Mouse (Mus musculus) thymus, adult 2 months (tissue): ENCODE results near the gene Ero1lb. TPM values are rescaled to one million over a fixed set of nuclear protein-coding genes. Genes with fewer than 3 reads are reported as not detected.
A peak's percentile ranks its signal among the peaks of the same experiment; 100 is the strongest.

Source experiments
- DNase-seq: peaks from one replicate; pipeline ENCODE4 v3.0.0; 2021
- H3K27ac ChIP-seq: fragments of 200-500 bp; 2 replicates; pipeline ENCODE4 v1.5.1; 2012; ENCODE audit warnings: low read length, control low read depth; ENCODE audit not compliant: control insufficient read depth, insufficient read depth
- H3K27me3 ChIP-seq: fragments of 200-500 bp; 2 replicates; pipeline ENCODE4 v1.6.1; 2012; ENCODE audit warnings: mild to moderate bottlenecking, low read length, moderate library complexity, mixed read lengths; ENCODE audit not compliant: control insufficient read depth, insufficient read depth
- H3K36me3 ChIP-seq: fragments of 200-500 bp; 2 replicates; pipeline ENCODE4 v1.6.1; 2012; ENCODE audit warnings: mild to moderate bottlenecking, low read length, moderate library complexity; ENCODE audit not compliant: control insufficient read depth, insufficient read depth
- H3K4me1 ChIP-seq: fragments of 200-500 bp; replicated peaks from 2 replicates; pipeline ENCODE4 v1.6.1; 2012; ENCODE audit warnings: low read length; ENCODE audit not compliant: control insufficient read depth, insufficient read depth
- H3K4me3 ChIP-seq: fragments of 200-500 bp; 2 replicates; pipeline ENCODE4 v1.5.1; 2012; ENCODE audit warnings: mild to moderate bottlenecking, low read length, control low read depth, moderate library complexity; ENCODE audit not compliant: control insufficient read depth, insufficient read depth
- CTCF ChIP-seq: fragments of 200-500 bp; IDR thresholded peaks from 2 replicates; pipeline ENCODE4 v1.5.1; 2012; ENCODE audit warnings: mild to moderate bottlenecking, control low read depth, low read length, moderate library complexity, borderline replicate concordance; ENCODE audit not compliant: control insufficient read depth, poor library complexity, insufficient read depth; ENCODE audit errors: extremely low read depth
- POLR2A ChIP-seq: fragments of 200-500 bp; IDR thresholded peaks from 2 replicates; pipeline ENCODE4 v1.6.1; 2012; ENCODE audit warnings: mild to moderate bottlenecking, low read length, control low read depth, moderate library complexity; ENCODE audit not compliant: control insufficient read depth, poor library complexity, insufficient read depth; ENCODE audit errors: extremely low read depth
- WGBS: fragments of 180-500 bp; shearing (Covaris S2); methylation state at CpG from one replicate; pipeline ENCODE4 v1.1.7; 2018; 5-methylcytosine and 5-hydroxymethylcytosine counted together
- polyA plus RNA-seq: library from polyadenylated mRNA; depleted of rRNA; stranded (reverse); fragments of >200 nt; gene quantifications from 2 replicates; pipeline ENCODE4 v1.2.3, GENCODE M21; 2012; rRNA removed

Gene Ero1lb
- polyA plus RNA-seq: 14.9 and 22.1 TPM in 2 replicates

GRCm38 (mm10) chr13:12565621-12566390 is at the start of gene Ero1lb:
Gene Ero1lb (plus strand): TSS chr13:12565874.
- TF ChIP-seq CTCF (peak; percentile 61; the same call in 1 of the 2 replicates), POLR2A (0 out of 2 replicates have a peak, but pooled peaks have one; percentile 31)
- Histone ChIP-seq H3K27ac (peak within 1 kb of the TSS; percentile 16; the same call in 1 of the 2 replicates), H3K4me1 (peaks cover 8% of the 10 kb centered on the region), H3K36me3 (no peaks in the 10 kb centered on the region), H3K27me3 (no peaks in the 10 kb centered on the region), H3K4me3 (peak within 1 kb of the TSS; percentile 73)
- WGBS: under 1% methylated on average over 73 of the region's 73 CpGs
- peak; percentile 100 for DNase-seq

GRCm38 (mm10) chr13:12519371-12519770 is 46.3 kb upstream of the Ero1lb start:
- H3K4me3 ChIP-seq: peak overlapping the region; percentile 68
- H3K4me1 ChIP-seq: peaks cover 20% of the 10 kb centered on the region
- no peaks in the 10 kb centered on the region for H3K27me3 ChIP-seq
- H3K27ac ChIP-seq: no peak overlapping the region
- no peak for TF ChIP-seq CTCF
- TF ChIP-seq POLR2A: no peak
- H3K36me3 ChIP-seq: no peaks in the 10 kb centered on the region
- DNase-seq: peak; percentile 56
- 4% methylated on average over 18 of the region's 18 CpGs for WGBS

- no peaks in the 10 kb centered on the region for H3K36me3 ChIP-seq
- H3K4me3 ChIP-seq: peak within 1 kb of the TSS; percentile 68
- H3K27me3 ChIP-seq: no peaks in the 10 kb centered on the region
- no peak within 1 kb of the TSS for H3K27ac ChIP-seq
- peak; percentile 48 for DNase-seq
- peaks cover 20% of the 10 kb centered on the region for H3K4me1 ChIP-seq
- TF ChIP-seq POLR2A (no peak), CTCF (no peak; the same call in 1 of the 2 replicates)
- 2% methylated on average over 35 of the region's 35 CpGs for WGBS
Measured at GRCm38 (mm10) chr13:12519955-12520584, 45.6 kb upstream of the Ero1lb start, which contains the start of gene Edaradd. Gene Edaradd (minus strand): TSS chr13:12520438.

GRCm38 (mm10) chr13:12522346-12522745 is 43.3 kb upstream of the Ero1lb start:
- Histone ChIP-seq H3K27ac (no peak overlapping the region), H3K4me3 (no peak overlapping the region), H3K4me1 (peaks cover 22% of the 10 kb centered on the region), H3K27me3 (no peaks in the 10 kb centered on the region), H3K36me3 (no peaks in the 10 kb centered on the region)
- DNase-seq: no peak
- TF ChIP-seq POLR2A (no peak), CTCF (no peak)

GRCm38 (mm10) chr13:12525678-12526077 is 40.0 kb upstream of the Ero1lb start:
- DNase-seq: no peak
- H3K36me3 ChIP-seq: no peaks in the 10 kb centered on the region
- no peak overlapping the region for H3K27ac ChIP-seq
- TF ChIP-seq POLR2A: no peak
- TF ChIP-seq CTCF: no peak
- H3K4me1 ChIP-seq: peaks cover 20% of the 10 kb centered on the region
- WGBS: 75% methylated on average over 4 of the region's 4 CpGs
- H3K27me3 ChIP-seq: no peaks in the 10 kb centered on the region
- H3K4me3 ChIP-seq: no peak overlapping the region

GRCm38 (mm10) chr13:12534628-12535027 is 31.0 kb upstream of the Ero1lb start:
- Histone ChIP-seq H3K4me1 (no peaks in the 10 kb centered on the region), H3K27me3 (no peaks in the 10 kb centered on the region), H3K27ac (no peak overlapping the region), H3K4me3 (no peak overlapping the region), H3K36me3 (no peaks in the 10 kb centered on the region)
- no peak for DNase-seq
- TF ChIP-seq CTCF (no peak), POLR2A (no peak)
- WGBS: 69% methylated on average over 3 of the region's 3 CpGs

- Histone ChIP-seq H3K27me3 (no peaks in the 10 kb centered on the region; the same call in 1 of the 2 replicates), H3K4me3 (no peak overlapping the region), H3K27ac (no peak overlapping the region), H3K4me1 (peaks cover 6% of the 10 kb centered on the region), H3K36me3 (no peaks in the 10 kb centered on the region)
- TF ChIP-seq POLR2A (no peak), CTCF (no peak)
- DNase-seq: peak; percentile 78
- WGBS: 36% methylated on average over 6 of the region's 6 CpGs
Measured at GRCm38 (mm10) chr13:12537971-12538370, 27.7 kb upstream of the Ero1lb start.
